Mouse (Mus musculus) left cerebral cortex, postnatal 36 days (tissue): ENCODE results near the gene Cd244a. TPM values are rescaled to one million over a fixed set of nuclear protein-coding genes. Genes with fewer than 3 reads are reported as not detected.

Experiments
- DNase-seq, 2 experiments: peaks; one replicate each; pipeline ENCODE4 v3.0.0; 2021 to 2022; ENCODE audit warnings: low spot score in 2 of 2, mixed read lengths in 1 of 2
- intact Hi-C: fragments of 180-260 bp; cut with DNase I; formaldehyde crosslinking; loops from one replicate; pipeline ENCODE4 v1.15.1; 2025
- total RNA-seq, 2 experiments: library from RNA; stranded (reverse); gene quantifications; 2 replicates each; pipeline ENCODE4 v1.2.3; 2021

Cd244a gene
- not detected for total RNA-seq

- intact Hi-C loops, result no loop called here
- DNase-seq, result no peak
Observed at GRCm38 (mm10) chr1:171558898-171559297, at the start of gene Cd244a. Gene Cd244a (plus strand): TSS chr1:171559193.

- intact Hi-C loops, result no loop called here
- no peak for DNase-seq
Observed at GRCm38 (mm10) chr1:171513234-171513633, 45.8 kb upstream of the Cd244a start.

DNA sequence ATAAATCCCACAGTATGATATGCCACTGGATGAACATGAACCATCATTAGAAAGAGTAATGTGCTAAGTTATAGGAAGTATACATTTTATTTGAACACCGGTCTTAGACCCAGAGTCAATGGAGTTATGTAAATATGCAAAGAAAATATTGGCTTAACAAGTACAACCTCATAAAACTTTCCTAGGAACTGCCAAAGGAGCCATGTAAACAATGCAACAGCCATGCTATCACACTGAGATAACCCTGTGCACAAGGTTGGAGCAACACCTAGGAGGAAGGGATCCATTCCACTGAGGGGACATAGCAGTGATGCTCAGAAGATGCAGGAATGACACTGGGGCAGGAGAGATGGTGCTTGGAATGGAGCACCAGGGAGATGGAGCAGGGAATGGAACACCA, 45.2 kb upstream of the Cd244a start:
- intact Hi-C loops, result no loop called here
- DNase-seq, result no peak

DNA sequence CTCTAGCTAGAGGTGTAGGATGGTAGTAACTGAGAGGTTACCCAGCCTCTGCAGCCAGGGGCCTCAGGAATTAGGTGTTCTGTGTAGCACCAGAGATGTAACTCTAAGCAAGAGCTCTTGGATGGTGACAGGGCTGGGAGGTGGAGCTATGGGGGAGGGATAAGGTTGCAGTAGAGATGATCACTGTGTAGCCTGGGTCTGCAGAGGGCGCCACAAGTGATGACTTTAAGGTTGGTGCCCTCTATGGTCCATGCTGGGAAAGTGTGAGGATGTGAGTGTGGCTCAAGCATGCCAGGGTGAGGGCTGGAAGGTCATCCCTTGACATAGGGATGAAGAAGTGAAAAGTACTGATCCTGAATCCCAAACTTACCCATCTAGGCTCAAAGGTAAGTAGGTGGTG, 44.0 kb upstream of the Cd244a start:
- no peak for DNase-seq
- intact Hi-C loops, result no loop called here

- intact Hi-C loops, result no loop called here
- DNase-seq, result no peak
Observed at GRCm38 (mm10) chr1:171515557-171515956, 43.4 kb upstream of the Cd244a start.

GRCm38 (mm10) chr1:171531367-171531766, 27.6 kb upstream of the Cd244a start:
- DNase-seq, result no peak
- intact Hi-C loops, result no loop called here

- DNase-seq, result no peak
- intact Hi-C loops, result no loop called here
Observed at GRCm38 (mm10) chr1:171532830-171533229, 26.2 kb upstream of the Cd244a start.

- DNase-seq, result no peak
- intact Hi-C loops, result no loop called here
Observed at GRCm38 (mm10) chr1:171534557-171534956, 24.4 kb upstream of the Cd244a start.

GRCm38 (mm10) chr1:171535194-171535593, 23.8 kb upstream of the Cd244a start, which contains the start of gene Itln1:
Gene Itln1 (minus strand): TSS chr1:171535294.
- DNase-seq, result no peak
- intact Hi-C loops, result no loop called here

DNA sequence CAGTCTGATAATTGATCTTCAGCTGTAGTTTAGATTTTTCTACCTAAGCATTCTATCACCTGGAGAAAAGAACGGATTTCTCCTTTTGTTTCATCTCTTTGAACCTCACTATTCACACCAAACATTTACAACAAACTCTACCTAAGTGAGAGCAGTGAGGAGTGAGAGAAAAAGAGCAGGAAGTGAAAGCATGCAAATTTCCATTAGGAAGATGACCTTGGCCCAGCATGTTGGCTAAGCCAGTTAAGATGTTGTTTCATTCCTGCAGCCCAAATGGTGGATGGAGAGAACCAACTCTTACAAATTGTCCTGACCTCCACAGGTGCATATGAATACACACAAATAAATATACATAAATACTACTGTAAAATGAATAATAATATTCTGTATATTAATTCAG, 18.3 kb upstream of the Cd244a start:
- intact Hi-C loops, result no loop called here

DNA sequence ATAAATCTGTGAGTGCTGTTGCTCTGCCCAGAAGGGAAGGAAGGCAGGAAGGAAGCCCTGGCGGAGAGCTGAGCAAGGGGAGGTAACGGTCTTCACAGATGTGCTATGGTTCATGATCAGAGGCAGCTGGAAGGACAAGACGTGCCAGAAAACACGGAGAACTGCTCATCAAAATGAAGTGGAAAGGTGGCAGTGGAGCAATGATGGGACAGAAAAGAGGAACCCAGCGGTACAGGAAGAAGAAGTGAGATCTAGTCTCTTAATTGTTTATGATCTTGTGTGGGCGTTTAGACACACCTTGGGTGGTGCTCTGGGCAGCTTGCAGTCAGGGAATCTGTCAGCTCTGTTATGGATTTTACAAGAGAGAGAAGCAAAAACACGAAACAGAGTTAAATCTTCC, 7.7 kb upstream of the Cd244a start:
- no peak for DNase-seq
- intact Hi-C loops, result no loop called here

More for the DNA sequence above, 18.3 kb upstream of the Cd244a start:
- DNase-seq, result no peak

- DNase-seq, result no peak
- intact Hi-C loops, result no loop called here
Observed at GRCm38 (mm10) chr1:171552230-171552629, 6.8 kb upstream of the Cd244a start.

GRCm38 (mm10) chr1:171553359-171554341, 5.3 kb upstream of the Cd244a start:
- intact Hi-C loops, result no loop called here
- DNase-seq, result no peak

GRCm38 (mm10) chr1:171556366-171556765, 2.6 kb upstream of the Cd244a start:
- intact Hi-C loops, result no loop called here
- DNase-seq, result no peak

DNA sequence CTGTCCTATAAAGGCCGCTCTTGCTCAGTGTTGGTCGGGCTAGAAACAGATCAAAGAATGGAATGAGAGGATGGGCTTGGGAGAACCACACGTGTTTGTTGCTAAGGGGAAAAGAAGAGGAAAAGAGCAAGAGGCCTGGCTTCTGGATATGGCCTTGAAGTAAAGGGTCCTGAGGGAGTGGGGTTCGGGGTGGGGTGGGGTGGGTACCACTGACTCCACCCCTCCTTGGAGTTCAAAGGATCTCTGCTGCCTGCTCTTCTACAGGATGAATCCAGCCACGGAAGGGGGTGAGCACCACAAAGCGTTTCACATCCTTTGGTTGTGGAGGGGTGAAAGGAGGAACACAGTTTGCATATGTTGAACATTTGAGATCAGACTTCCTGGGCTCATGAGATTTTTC, 586 bp upstream of the Cd244a start:
- intact Hi-C loops, result no loop called here
- no peak for DNase-seq

DNA sequence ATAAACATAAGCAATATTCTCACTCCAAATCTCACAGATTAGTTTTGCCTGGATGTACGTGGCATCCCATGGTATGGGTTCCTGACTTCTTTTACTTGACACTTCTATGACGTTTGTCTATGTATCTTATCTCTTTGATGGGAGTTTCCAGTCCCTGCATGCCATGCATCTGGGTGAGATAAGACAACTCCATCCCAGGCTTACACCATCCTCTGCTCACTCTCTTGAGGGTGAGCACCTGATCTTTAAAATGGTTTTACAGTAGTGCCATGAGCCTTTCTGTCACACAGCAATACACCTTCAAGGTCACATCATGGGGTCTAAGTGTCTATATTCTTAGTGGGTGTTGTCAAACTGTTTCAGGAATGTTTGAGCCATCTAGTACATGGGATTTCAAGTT, 1.3 kb downstream of the Cd244a start:
- DNase-seq, result no peak
- intact Hi-C loops, result loop anchor here (10.0 kb wide), 1 partner anchor 185 kb away; the partner anchor contains the start of gene Nectin4

- DNase-seq, result no peak
- intact Hi-C loops, result loop anchor here (10.0 kb wide), 1 partner anchor 186 kb away; the partner anchor contains the start of gene Nectin4
Observed at GRCm38 (mm10) chr1:171561200-171561599, 2.2 kb downstream of the Cd244a start.

GRCm38 (mm10) chr1:171561639-171562225, 2.7 kb downstream of the Cd244a start:
- intact Hi-C loops, result loop anchor here (10.0 kb wide), 1 partner anchor 187 kb away; the partner anchor contains the start of gene Nectin4
- no peak for DNase-seq

- no peak for DNase-seq
- intact Hi-C loops, result loop anchor here (1.0 to 10.0 kb wide), 2 partner anchors 57 to 188 kb away; partner anchors contain the start of gene Nectin4
Observed at GRCm38 (mm10) chr1:171563042-171563441, 4.0 kb downstream of the Cd244a start.

GRCm38 (mm10) chr1:171564247-171564646, 5.3 kb downstream of the Cd244a start:
- intact Hi-C loops, result loop anchor here (10.0 kb wide), 1 partner anchor 189 kb away; the partner anchor contains the start of gene Nectin4

More at GRCm38 (mm10) chr1:171564247-171564646, 5.3 kb downstream of the Cd244a start:
- DNase-seq, result no peak
